In genomic region chr5:131181231-131181630, GRCm38 (mm10) we compare ENCODE assay signal across 14 mouse cellular contexts.
DNase-seq lines count a peak whose midpoint lies in the region; ATAC-seq lines count a peak whose summit lies in the region.
"Had no signal": no experiment of that assay in that cellular context is flagged by ENCODE, and none has a peak within 500 bp of the region (broad histone marks: within the 10 kb centered on the region; RNA-seq: fewer than 3 reads in every experiment).

No protein-coding gene starts in this region.

- H3K4me1 ChIP-seq in forebrain, embryonic 13.5 days, result peaks cover 13% of the 10 kb centered on the region
- H3K4me1 ChIP-seq: limb, embryonic 13.5 days; lung, embryonic 15.5 days; stomach, embryonic 15.5 days had no signal

- no peak overlapping the region for H3K4me2 ChIP-seq in forebrain, embryonic 13.5 days
- H3K4me2 ChIP-seq: hindbrain, embryonic 14.5 days; limb, embryonic 13.5 days; lung, embryonic 15.5 days; stomach, embryonic 15.5 days had no signal

- H3K9me3 ChIP-seq in forebrain, embryonic 13.5 days (replicated peaks), result no peaks in the 10 kb centered on the region
- H3K9me3 ChIP-seq: limb, embryonic 13.5 days; lung, embryonic 15.5 days; stomach, embryonic 15.5 days had no signal

- no peak for ATAC-seq in forebrain, embryonic 13.5 days

- no peak overlapping the region for H3K4me3 ChIP-seq in forebrain, embryonic 13.5 days
- H3K4me3 ChIP-seq: limb, embryonic 13.5 days; lung, embryonic 15.5 days; stomach, embryonic 15.5 days had no signal

- H3K36me3 ChIP-seq in forebrain, embryonic 13.5 days (ENCODE audit: poor library complexity, severe bottlenecking), result no peaks in the 10 kb centered on the region
- H3K36me3 ChIP-seq: limb, embryonic 13.5 days; lung, embryonic 15.5 days; stomach, embryonic 15.5 days had no signal

- 93% methylated on average over 1 of the region's 1 CpGs for WGBS in forebrain, embryonic 13.5 days

- DNase-seq in adrenal gland, adult 8-10 months, result peak; percentile 9
- DNase-seq in adrenal gland, postnatal 10 days, result no peak
- DNase-seq in layer of hippocampus, adult 8-10 months (ENCODE audit: low spot score in 2 of 2), result peak; percentile 29 to 54
- no peak for DNase-seq in layer of hippocampus, postnatal 14 days (ENCODE audit: low spot score in 2 of 2)
- DNase-seq in heart, adult 9 months (ENCODE audit: low spot score in 2 of 2), result peak; percentile 20 to 28
- DNase-seq in right cerebral cortex, postnatal 25 days, result peak; percentile 61
- DNase-seq in kidney, postnatal 36 days, result no peak
- DNase-seq: cerebellum, adult 8-10 months; kidney, adult 9 months had no signal

- no peaks in the 10 kb centered on the region for H3K27me3 ChIP-seq in forebrain, embryonic 13.5 days
- H3K27me3 ChIP-seq: limb, embryonic 13.5 days; lung, embryonic 15.5 days; stomach, embryonic 15.5 days had no signal

- no peak overlapping the region for H3K9ac ChIP-seq in forebrain, embryonic 13.5 days
- H3K9ac ChIP-seq: hindbrain, embryonic 14.5 days; limb, embryonic 13.5 days; lung, embryonic 15.5 days; stomach, embryonic 15.5 days had no signal

- no peak overlapping the region for H3K27ac ChIP-seq in forebrain, embryonic 13.5 days
- H3K27ac ChIP-seq: hindbrain, embryonic 14.5 days; limb, embryonic 13.5 days; lung, embryonic 15.5 days; stomach, embryonic 15.5 days had no signal

Comparison
In these comparisons a context has a peak if more than half of its experiments do, and no peak if none do; other contexts are left out.
1. DNase-seq: peak in adrenal gland, adult 8-10 months (single experiment), layer of hippocampus, adult 8-10 months (2 of 2), heart, adult 9 months (2 of 2) and right cerebral cortex, postnatal 25 days (single experiment); none in adrenal gland, postnatal 10 days (single experiment), layer of hippocampus, postnatal 14 days (0 of 2) and kidney, postnatal 36 days (0 of 2).